Mouse (Mus musculus) thymus, adult 2 months (tissue): ENCODE measurements around the gene Ube3c.

ENCODE experiments used
- CTCF ChIP-seq: fragments of 200-500 bp; IDR thresholded peaks from 2 replicates; pipeline ENCODE4 v1.5.1; 2012; ENCODE audit warnings: mild to moderate bottlenecking, control low read depth, low read length, moderate library complexity, borderline replicate concordance; ENCODE audit not compliant: control insufficient read depth, poor library complexity, insufficient read depth; ENCODE audit errors: extremely low read depth
- POLR2A ChIP-seq: fragments of 200-500 bp; IDR thresholded peaks from 2 replicates; pipeline ENCODE4 v1.6.1; 2012; ENCODE audit warnings: mild to moderate bottlenecking, low read length, control low read depth, moderate library complexity; ENCODE audit not compliant: control insufficient read depth, poor library complexity, insufficient read depth; ENCODE audit errors: extremely low read depth

GRCm38 (mm10) chr5:29707241-29707640 is 138.2 kb downstream of the Ube3c start:
- no peak for TF ChIP-seq CTCF
- no peak for TF ChIP-seq POLR2A
